Mouse (Mus musculus): ENCODE results near the gene Zfp986. TPM values are rescaled to one million over a fixed set of nuclear protein-coding genes. Genes with fewer than 3 reads are reported as not detected.
"Not testable (repeated sequence)": the region's sequence is repeated elsewhere in the genome, so short reads cannot be mapped to it uniquely, and the experiment has no call there.

The Zfp986 gene
- not detected in 2 replicates for polyA plus RNA-seq (2014; fragmentation: Nextera tagmentation; extraction: Ambion mirVana)

DNA sequence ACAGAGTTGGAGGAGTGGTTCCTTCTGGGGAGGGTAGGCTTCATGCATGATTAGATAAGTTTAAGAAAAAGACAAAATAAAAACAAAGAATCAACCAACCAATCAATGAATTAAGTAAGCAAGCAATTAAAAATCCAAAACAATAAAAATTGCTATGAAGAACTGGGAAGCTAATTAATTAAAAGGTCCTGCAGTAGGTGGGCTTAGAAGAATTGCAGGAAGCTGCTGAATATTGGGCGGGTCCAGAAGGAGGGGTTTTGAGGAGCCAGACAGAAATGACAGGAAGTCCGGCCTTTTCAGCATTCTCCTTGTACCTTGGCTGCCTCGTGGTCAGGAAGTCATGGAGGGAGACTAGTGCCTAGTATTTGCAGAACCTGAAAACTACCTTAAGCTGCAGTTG lies at the start of gene Zfp986:
Gene Zfp986, plus strand, starts transcription at position 301 of the 400 bp plus-strand sequence.
- DNase-seq (ENCODE audit: low spot score); H3K9me3 ChIP-seq (ENCODE audit: control insufficient read depth, low read length); H3K4me3 ChIP-seq (ENCODE audit: low read depth, low read length); H3K4me1 ChIP-seq (replicated peaks; ENCODE audit: control insufficient read depth, insufficient read depth, low read length); H3K27me3 ChIP-seq (ENCODE audit: control insufficient read depth, insufficient read depth, low read length); H3K9ac ChIP-seq (ENCODE audit: low read length); H3K27ac ChIP-seq (ENCODE audit: low read depth, low read length); ATAC-seq (replicated peaks; ENCODE audit: low FRiP score); H3K4me2 ChIP-seq (ENCODE audit: low read depth, low read length, severe bottlenecking); H3K36me3 ChIP-seq (ENCODE audit: control insufficient read depth, insufficient read depth, low read length): not testable (repeated sequence)
- 83% methylated on average over 3 of the region's 3 CpGs for WGBS

DNA sequence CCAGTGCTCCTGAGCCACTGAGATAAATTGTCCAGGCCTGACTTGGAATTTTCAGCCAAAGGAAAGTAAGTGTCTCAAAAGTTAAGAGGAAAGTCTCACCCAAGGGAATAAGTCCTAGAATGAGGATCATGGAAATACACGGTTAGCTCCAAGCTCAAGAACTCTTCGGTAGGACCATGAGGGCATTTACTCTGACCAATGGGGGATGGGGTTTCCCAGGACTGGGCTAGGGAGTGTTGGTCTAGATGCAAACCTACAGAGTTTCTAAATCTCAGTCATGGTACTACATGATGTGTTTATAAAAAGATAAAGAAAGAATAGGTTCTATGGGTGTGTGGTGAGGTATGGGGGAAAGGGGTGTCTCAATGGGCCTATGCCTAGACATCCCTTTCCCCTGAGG lies 48.6 kb upstream of the Zfp986 start:
- WGBS, result no CpG with 5 or more reads among the region's 2 CpGs
- ATAC-seq (replicated peaks; ENCODE audit: low FRiP score), result 0 out of 2 replicates have a peak, but pooled peaks have one; percentile 14

DNA sequence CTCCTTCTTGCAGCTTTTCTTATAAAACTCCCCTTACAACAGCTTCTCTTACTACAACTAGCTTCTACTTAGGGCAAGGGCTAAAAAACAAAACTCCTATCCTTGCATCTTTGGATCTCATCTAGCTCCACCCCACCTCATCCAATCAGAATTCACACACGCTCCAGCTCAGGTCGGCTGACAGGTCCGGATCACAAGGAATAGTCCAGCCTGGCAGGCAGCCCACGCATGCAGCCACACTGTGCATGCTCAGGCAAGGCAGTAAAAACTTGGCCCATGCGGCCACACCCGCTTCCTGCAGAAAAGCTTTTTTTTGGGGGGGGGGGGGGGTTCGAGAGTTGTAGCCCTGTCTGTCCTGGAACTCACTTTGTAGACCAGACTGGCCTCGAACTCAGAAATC lies 43.0 kb upstream of the Zfp986 start:
- 90% methylated on average over 3 of the region's 8 CpGs for whole genome bisulfite sequencing
- ATAC-seq (replicated peaks; ENCODE audit: low FRiP score); DNase-seq (ENCODE audit: low spot score); H3K36me3 ChIP-seq (ENCODE audit: control insufficient read depth, insufficient read depth, low read length); H3K9me3 ChIP-seq (ENCODE audit: control insufficient read depth, low read length); H3K4me1 ChIP-seq (replicated peaks; ENCODE audit: control insufficient read depth, insufficient read depth, low read length); H3K27ac ChIP-seq (ENCODE audit: low read depth, low read length); H3K4me2 ChIP-seq (ENCODE audit: low read depth, low read length, severe bottlenecking); H3K4me3 ChIP-seq (ENCODE audit: low read depth, low read length); H3K9ac ChIP-seq (ENCODE audit: low read length); H3K27me3 ChIP-seq (ENCODE audit: control insufficient read depth, insufficient read depth, low read length): not testable (repeated sequence)

More for the DNA sequence above, 48.6 kb upstream of the Zfp986 start:
- H3K9ac ChIP-seq (ENCODE audit: low read length); H3K27ac ChIP-seq (ENCODE audit: low read depth, low read length); H3K4me3 ChIP-seq (ENCODE audit: low read depth, low read length); H3K27me3 ChIP-seq (ENCODE audit: control insufficient read depth, insufficient read depth, low read length); H3K4me2 ChIP-seq (ENCODE audit: low read depth, low read length, severe bottlenecking); DNase-seq (ENCODE audit: low spot score); H3K36me3 ChIP-seq (ENCODE audit: control insufficient read depth, insufficient read depth, low read length); H3K9me3 ChIP-seq (ENCODE audit: control insufficient read depth, low read length); H3K4me1 ChIP-seq (replicated peaks; ENCODE audit: control insufficient read depth, insufficient read depth, low read length): not testable (repeated sequence)

DNA sequence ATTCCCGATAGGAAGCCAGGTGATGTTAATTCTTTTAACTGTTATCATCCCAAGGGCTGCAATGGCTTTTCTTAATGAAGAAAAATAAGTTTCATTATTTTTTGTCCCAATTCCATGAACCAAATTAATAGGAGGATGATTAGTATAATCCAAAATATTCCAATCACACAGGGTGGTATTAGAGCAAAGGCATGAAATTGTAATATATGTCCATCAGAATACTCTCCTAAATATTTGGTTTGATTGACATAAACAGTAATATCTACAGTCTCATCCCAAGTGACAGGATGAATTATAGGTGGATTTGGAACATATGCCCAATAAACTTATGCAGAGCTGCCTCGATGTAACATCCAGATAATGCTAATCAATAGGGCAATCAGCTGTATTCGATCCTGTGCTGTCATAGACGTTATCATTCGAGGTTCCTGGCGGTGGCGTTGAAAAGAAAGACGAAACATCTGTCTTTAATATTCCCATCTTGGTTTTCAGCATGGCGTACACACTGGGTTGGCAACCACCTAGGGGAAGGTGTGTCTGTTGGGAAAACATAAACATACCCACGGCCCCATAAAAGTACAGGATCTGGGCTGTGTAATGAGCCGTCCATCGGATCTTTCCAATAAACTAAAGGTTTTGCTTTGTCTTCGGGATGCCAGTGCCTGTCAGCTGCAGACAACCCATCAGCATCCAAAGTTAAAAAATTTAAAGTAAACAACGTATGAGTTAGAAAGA lies 37.1 kb upstream of the Zfp986 start:
- H3K4me1 ChIP-seq (replicated peaks; ENCODE audit: control insufficient read depth, insufficient read depth, low read length); DNase-seq (ENCODE audit: low spot score); H3K9me3 ChIP-seq (ENCODE audit: control insufficient read depth, low read length); H3K4me3 ChIP-seq (ENCODE audit: low read depth, low read length); H3K27ac ChIP-seq (ENCODE audit: low read depth, low read length); H3K4me2 ChIP-seq (ENCODE audit: low read depth, low read length, severe bottlenecking); H3K36me3 ChIP-seq (ENCODE audit: control insufficient read depth, insufficient read depth, low read length); H3K9ac ChIP-seq (ENCODE audit: low read length); H3K27me3 ChIP-seq (ENCODE audit: control insufficient read depth, insufficient read depth, low read length): not testable (repeated sequence)
- ATAC-seq (replicated peaks; ENCODE audit: low FRiP score), result peak; percentile 54; the same call in 1 of the 2 replicates
- WGBS, result 97% methylated on average over 1 of the region's 14 CpGs

DNA sequence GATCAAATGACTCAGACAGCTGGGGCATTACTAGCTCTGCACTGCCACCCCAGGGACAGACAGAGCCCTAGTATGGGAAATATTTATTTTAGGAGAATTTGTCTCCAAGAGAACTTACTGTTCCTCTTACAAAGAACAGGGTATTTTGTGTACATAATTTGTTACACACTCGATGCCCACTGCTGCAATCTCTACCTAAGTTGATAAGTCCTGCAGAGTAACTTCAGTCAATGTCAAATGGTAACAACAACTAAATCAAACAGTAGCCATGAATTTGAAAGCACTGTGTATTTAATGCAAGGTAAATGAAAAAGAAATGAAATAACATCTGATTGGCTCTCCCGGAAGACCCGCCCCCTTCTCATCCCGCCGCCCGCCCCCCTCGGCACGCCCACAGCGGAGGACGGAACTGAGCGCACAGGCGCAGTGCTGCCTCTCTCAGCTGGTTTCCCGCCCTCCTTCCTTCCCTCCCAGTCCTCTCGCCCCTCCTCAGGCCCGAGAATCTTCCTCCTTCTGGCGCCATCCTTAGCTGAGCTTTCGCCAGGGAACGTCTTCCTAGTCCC lies 32.2 kb upstream of the Zfp986 start:
- H3K4me2 ChIP-seq (ENCODE audit: low read depth, low read length, severe bottlenecking); H3K9me3 ChIP-seq (ENCODE audit: control insufficient read depth, low read length); DNase-seq (ENCODE audit: low spot score); H3K27ac ChIP-seq (ENCODE audit: low read depth, low read length); H3K36me3 ChIP-seq (ENCODE audit: control insufficient read depth, insufficient read depth, low read length); H3K27me3 ChIP-seq (ENCODE audit: control insufficient read depth, insufficient read depth, low read length); H3K9ac ChIP-seq (ENCODE audit: low read length); H3K4me3 ChIP-seq (ENCODE audit: low read depth, low read length); H3K4me1 ChIP-seq (replicated peaks; ENCODE audit: control insufficient read depth, insufficient read depth, low read length): not testable (repeated sequence)
- WGBS, result 84% methylated on average over 7 of the region's 18 CpGs
- ATAC-seq (replicated peaks; ENCODE audit: low FRiP score), result peak; percentile 45

DNA sequence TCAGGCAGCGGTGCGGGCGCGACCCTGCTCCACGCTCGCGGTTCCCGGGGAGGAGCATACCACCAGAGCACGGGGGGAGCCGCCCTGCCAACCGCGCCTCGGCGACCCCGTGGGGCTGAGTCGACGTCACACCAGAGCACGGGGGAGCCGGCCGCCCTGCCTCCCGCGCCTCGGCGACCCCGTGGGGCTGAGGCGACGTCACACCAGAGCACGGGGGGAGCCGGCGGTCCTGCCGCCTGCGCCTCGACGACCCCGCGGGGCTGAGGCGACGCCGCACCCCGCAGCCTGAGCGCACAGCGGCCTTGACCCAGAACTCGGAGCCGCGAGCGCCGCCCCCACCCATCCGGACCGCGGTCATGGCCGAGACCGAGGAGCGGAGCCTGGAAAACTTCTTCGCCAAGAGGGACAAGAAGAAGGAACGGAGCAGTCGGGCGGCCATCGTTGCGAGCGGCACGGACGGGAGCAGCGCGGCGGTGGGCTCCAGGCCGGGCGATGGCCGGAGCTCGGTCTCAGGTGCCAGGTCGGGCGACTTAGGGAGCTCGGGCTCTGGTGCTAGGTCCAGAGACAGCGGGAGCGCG lies 31.6 kb upstream of the Zfp986 start:
- DNase-seq (ENCODE audit: low spot score) (peak; percentile 53), ATAC-seq (replicated peaks; ENCODE audit: low FRiP score) (peak; percentile 83)
- H3K27ac ChIP-seq (ENCODE audit: low read depth, low read length); H3K9ac ChIP-seq (ENCODE audit: low read length); H3K36me3 ChIP-seq (ENCODE audit: control insufficient read depth, insufficient read depth, low read length); H3K4me1 ChIP-seq (replicated peaks; ENCODE audit: control insufficient read depth, insufficient read depth, low read length); H3K4me2 ChIP-seq (ENCODE audit: low read depth, low read length, severe bottlenecking); H3K4me3 ChIP-seq (ENCODE audit: low read depth, low read length); H3K9me3 ChIP-seq (ENCODE audit: control insufficient read depth, low read length); H3K27me3 ChIP-seq (ENCODE audit: control insufficient read depth, insufficient read depth, low read length): not testable (repeated sequence)
- WGBS, result 62% methylated on average over 46 of the region's 75 CpGs

DNA sequence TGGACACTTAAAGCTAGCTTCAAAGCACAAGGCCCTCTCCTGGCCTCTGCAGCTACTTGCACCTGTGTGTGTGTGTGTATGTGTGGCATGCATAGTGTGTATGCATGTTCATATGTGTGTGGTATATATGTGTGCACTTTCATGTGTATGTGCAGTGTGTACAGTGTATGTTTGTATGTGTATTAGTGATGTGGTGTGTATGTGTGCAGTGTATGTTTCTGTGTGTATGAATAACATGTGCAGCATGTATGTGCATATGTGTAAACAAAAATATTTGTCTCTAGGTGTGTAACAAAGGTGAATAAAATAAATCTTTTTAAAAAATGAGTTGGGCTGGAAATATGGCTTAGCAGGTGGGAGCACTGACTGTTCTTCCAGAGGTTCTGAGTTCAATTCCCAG lies 21.8 kb upstream of the Zfp986 start:
- H3K27me3 ChIP-seq (ENCODE audit: control insufficient read depth, insufficient read depth, low read length); H3K27ac ChIP-seq (ENCODE audit: low read depth, low read length); DNase-seq (ENCODE audit: low spot score); H3K36me3 ChIP-seq (ENCODE audit: control insufficient read depth, insufficient read depth, low read length); H3K9me3 ChIP-seq (ENCODE audit: control insufficient read depth, low read length); H3K4me2 ChIP-seq (ENCODE audit: low read depth, low read length, severe bottlenecking); H3K9ac ChIP-seq (ENCODE audit: low read length); H3K4me3 ChIP-seq (ENCODE audit: low read depth, low read length); H3K4me1 ChIP-seq (replicated peaks; ENCODE audit: control insufficient read depth, insufficient read depth, low read length): not testable (repeated sequence)
- ATAC-seq (replicated peaks; ENCODE audit: low FRiP score), result peak; percentile 68

DNA sequence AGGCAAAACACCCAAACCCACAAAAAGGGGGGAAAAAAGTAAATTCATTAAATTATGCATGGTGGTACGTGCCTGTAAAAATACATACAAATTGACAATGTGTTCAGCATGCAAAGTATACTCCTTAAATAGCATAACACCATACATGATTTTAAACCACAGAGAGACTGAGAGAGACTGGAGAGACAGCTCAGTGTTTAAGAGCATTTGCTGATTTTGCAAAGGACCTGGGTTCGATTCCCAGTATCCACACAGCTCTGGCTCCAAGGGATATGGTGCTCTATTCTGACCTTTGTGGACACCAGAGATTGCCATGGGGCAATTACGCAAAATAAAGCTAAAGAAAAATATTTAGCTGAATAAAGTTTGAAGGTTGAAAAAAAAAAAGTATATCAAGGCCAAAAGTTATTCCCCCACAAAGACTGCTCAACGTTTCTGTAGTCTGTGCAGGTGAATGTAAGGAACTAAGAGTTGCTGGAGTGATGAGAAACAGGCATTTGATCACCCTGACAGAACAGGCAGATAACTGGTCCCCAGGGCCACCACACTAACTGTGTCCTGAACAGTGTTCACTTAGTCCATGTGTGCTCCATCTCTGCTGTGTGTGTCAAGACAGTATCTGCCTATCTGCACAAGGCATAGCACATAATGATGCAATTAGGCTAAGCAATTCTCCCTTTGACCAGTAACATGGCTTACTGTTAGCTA lies 20.3 kb upstream of the Zfp986 start:
- H3K4me1 ChIP-seq (replicated peaks; ENCODE audit: control insufficient read depth, insufficient read depth, low read length); H3K27me3 ChIP-seq (ENCODE audit: control insufficient read depth, insufficient read depth, low read length); H3K4me3 ChIP-seq (ENCODE audit: low read depth, low read length); H3K4me2 ChIP-seq (ENCODE audit: low read depth, low read length, severe bottlenecking); H3K9me3 ChIP-seq (ENCODE audit: control insufficient read depth, low read length); H3K9ac ChIP-seq (ENCODE audit: low read length); DNase-seq (ENCODE audit: low spot score); H3K27ac ChIP-seq (ENCODE audit: low read depth, low read length); H3K36me3 ChIP-seq (ENCODE audit: control insufficient read depth, insufficient read depth, low read length): not testable (repeated sequence)
- 66% methylated on average over 3 of the region's 4 CpGs for WGBS
- ATAC-seq (replicated peaks; ENCODE audit: low FRiP score), result 0 out of 2 replicates have a peak, but pooled peaks have one; percentile 10
